Comparison of ENCODE assay signal across 8 mouse cellular contexts in the genomic region with DNA sequence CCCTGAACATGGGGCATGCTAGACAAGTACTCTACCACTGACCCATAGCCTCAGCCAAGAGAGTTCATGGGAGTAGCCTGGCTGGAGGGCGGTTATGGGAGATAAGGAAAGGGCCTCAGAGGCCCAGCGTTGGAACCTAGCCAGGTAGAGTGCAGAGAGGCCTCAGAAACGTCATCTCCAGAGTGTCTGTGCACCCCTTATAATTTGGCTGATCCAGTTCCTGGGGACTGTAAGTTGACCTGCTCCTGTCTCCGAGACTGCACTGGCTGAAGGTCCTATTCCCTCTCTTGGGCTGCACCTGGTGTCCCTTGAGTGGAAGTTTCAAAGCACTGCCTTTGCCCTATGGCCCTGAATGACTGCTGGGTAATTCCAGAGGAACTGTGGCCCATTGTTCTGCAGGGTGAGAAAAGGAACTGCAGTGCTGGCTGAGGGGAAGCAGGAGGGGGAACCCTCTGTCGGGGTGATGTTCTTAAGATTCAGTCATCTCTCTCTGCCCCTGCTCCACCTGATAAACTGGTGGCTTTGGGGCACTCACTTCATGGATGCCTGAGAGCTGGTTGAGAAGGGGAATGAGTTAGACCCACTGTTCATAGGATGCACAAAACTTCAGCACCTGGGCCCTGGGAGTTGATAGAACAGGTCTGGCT. TPM values are rescaled to one million over a fixed set of nuclear protein-coding genes. Genes with fewer than 3 reads are reported as not detected.
DNase-seq lines count a peak whose midpoint lies in the region; TF ChIP-seq lines count a peak whose summit lies in the region.

No protein-coding gene starts in this region.

- no peak for TF ChIP-seq POLR2A in liver, adult 2 months (IDR thresholded peaks at IDR 0.05; ENCODE audit: extremely low read depth, insufficient read depth, low read length)

- H3K27me3 ChIP-seq in liver, adult 2 months (ENCODE audit: control insufficient read depth, insufficient read depth, low read length), result no peaks in the 10 kb centered on the region

- H3K4me3 ChIP-seq in liver, adult 2 months (ENCODE audit: insufficient read depth, low read depth, low read length), result no peak overlapping the region

- H3K36me3 ChIP-seq in liver, adult 2 months (ENCODE audit: control insufficient read depth, insufficient read depth, low read length), result no peaks in the 10 kb centered on the region

- no peak overlapping the region for H3K9ac ChIP-seq in liver, adult 2 months (ENCODE audit: low read depth, low read length)

- DNase-seq in adrenal gland, postnatal 14 days, result peak; percentile 63
- peak; percentile 13 for DNase-seq in embryo, embryonic 11.5 days (ENCODE audit: low read depth, low spot score)
- DNase-seq in heart, postnatal 36 days, result peak; percentile 59 to 66
- peak; percentile 85 for DNase-seq in liver, adult 2 months (ENCODE audit: extremely low read depth, low read depth, low spot score)
- DNase-seq in spleen, adult 12 weeks (ENCODE audit: low spot score), result peak; percentile 70
- DNase-seq in cerebellum, postnatal 36 days, result no peak
- no peak for DNase-seq in cerebellum, adult 18-20 months
- DNase-seq in gastrocnemius, postnatal 36 days, result no peak

- peaks cover 8% of the 10 kb centered on the region; the same call in 1 of the 2 replicates for H3K79me2 ChIP-seq in liver, adult 2 months (ENCODE audit: control insufficient read depth, insufficient read depth, low read length)

- peaks cover 19% of the 10 kb centered on the region for H3K4me1 ChIP-seq in liver, adult 2 months (ENCODE audit: control insufficient read depth, insufficient read depth, low read length)

- 13% methylated on average over 5 of the region's 5 CpGs for WGBS in liver, adult 2 months

- intact Hi-C loops in heart, postnatal 36 days (cut with DNase I), result no loop called here
- intact Hi-C loops in gastrocnemius, postnatal 36 days (cut with DNase I), result no loop called here

- peak overlapping the region; percentile 23 for H3K27ac ChIP-seq in liver, adult 2 months (replicated peaks; ENCODE audit: insufficient read depth, low read depth, low read length)

- no peak for TF ChIP-seq CTCF in liver, adult 2 months (IDR thresholded peaks at IDR 0.05; ENCODE audit: low read depth, low read length)

RNA-seq across cellular contexts. Expression of a gene that starts 55.5 kb away (rescaled TPM):
- 9.2 and 9.6 TPM in 2 replicates for total RNA-seq in adrenal gland, postnatal 14 days (2021)
- total RNA-seq in heart, postnatal 36 days (2021), result 1 to 10 TPM; 4.6 to 6.2 TPM
- 9.6 and 11.0 TPM in 2 replicates for total RNA-seq in liver, adult 2 months (2014; rRNA removed)
- 4.3 and 6.2 TPM in 2 replicates for polyA plus RNA-seq in liver, adult 2 months (2012; rRNA removed)
- total RNA-seq in gastrocnemius, postnatal 36 days (2021), result 10 to 100 TPM; 21.6 to 24.0 TPM

Comparison
In these comparisons a context has a peak if more than half of its experiments do, and no peak if none do; other contexts are left out.
1. DNase-seq: peak in adrenal gland, postnatal 14 days (single experiment), embryo, embryonic 11.5 days (single experiment), heart, postnatal 36 days (2 of 2), liver, adult 2 months (single experiment) and spleen, adult 12 weeks (single experiment); none in cerebellum, postnatal 36 days (0 of 2), cerebellum, adult 18-20 months (0 of 2) and gastrocnemius, postnatal 36 days (0 of 2).